Mouse (Mus musculus) midbrain, embryonic 12.5 days (tissue): ENCODE results near the gene Chd1l. TPM values are rescaled to one million over a fixed set of nuclear protein-coding genes. Genes with fewer than 3 reads are reported as not detected.

ENCODE experiments used
- ATAC-seq: fragments of 200-750 bp; cut with Nextera tagmentation; 2 replicates; pipeline ENCODE4 v1.8.0; 2017; ENCODE audit warnings: low read depth, moderate TSS enrichment, moderate library complexity; ENCODE audit not compliant: low FRiP score
- H3K27ac ChIP-seq: fragments of 300-500 bp; sonication (generic); replicated peaks from 2 replicates; pipeline ENCODE4 v1.5.1; 2016; ENCODE audit warnings: mild to moderate bottlenecking
- H3K27me3 ChIP-seq: fragments of 300-500 bp; sonication (generic); 2 replicates; pipeline ENCODE4 v1.6.1; 2016; ENCODE audit warnings: mild to moderate bottlenecking
- H3K36me3 ChIP-seq: fragments of 300-500 bp; sonication (generic); 2 replicates; pipeline ENCODE4 v1.6.1; 2016
- H3K4me1 ChIP-seq: fragments of 300-500 bp; sonication (generic); 2 replicates; pipeline ENCODE4 v1.6.1; 2016
- H3K4me2 ChIP-seq: fragments of 300-500 bp; sonication (generic); replicated peaks from 2 replicates; pipeline ENCODE4 v1.6.1; 2016; ENCODE audit warnings: mild to moderate bottlenecking, moderate library complexity
- H3K4me3 ChIP-seq: fragments of 300-500 bp; sonication (generic); 2 replicates; pipeline ENCODE4 v1.5.1; 2016; ENCODE audit warnings: mild to moderate bottlenecking
- H3K9ac ChIP-seq: fragments of 300-500 bp; sonication (generic); replicated peaks from 2 replicates; pipeline ENCODE4 v1.6.1; 2016; ENCODE audit warnings: mild to moderate bottlenecking, moderate library complexity
- H3K9me3 ChIP-seq: fragments of 300-500 bp; sonication (generic); 2 replicates; pipeline ENCODE4 v1.6.1; 2016; ENCODE audit warnings: mild to moderate bottlenecking
- WGBS: fragments of 180-500 bp; shearing (Covaris S2); methylation state at CpG from one replicate; pipeline ENCODE4 v1.1.7; 2016; 5-methylcytosine and 5-hydroxymethylcytosine counted together
- polyA plus RNA-seq: library from polyadenylated mRNA; unstranded; fragments of >200 nt; fragmentation: Nextera tagmentation; extraction: Ambion mirVana; gene quantifications from 2 replicates; pipeline ENCODE4 v1.2.1, GENCODE M21; 2016

The Chd1l gene
- 14.9 and 16.4 TPM in 2 replicates for polyA plus RNA-seq

DNA sequence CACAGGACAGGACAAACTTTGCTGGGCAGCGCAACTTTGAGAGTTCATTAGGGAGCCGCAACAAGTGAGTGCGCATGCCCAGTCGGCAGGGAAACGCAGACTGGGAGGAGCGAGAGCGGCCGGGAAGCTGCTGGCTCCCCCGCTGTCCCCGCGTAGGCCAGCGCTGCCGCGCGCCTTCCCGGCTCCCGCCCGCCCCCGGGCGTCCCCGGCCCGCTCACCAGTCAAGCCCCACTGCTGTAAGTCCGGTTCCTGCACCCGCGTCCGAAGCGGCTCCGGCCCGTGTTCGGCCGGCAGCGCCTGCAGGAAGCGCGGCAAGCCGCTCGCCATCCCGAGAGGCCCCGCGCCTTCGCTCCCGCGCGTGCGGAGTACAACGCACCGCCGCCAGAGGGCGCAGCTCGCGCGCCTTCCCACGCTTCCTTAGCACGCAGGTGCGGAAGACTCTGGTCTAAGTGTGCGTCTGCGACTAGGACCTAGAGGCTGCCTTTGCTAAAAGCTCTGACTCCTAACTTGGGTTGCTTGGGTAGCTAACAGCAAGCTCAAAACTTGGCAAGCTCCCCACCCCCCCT is at the start of gene Chd1l:
Gene Chd1l, minus strand, starts transcription at position 359 of the 566 bp plus-strand sequence.
- Histone ChIP-seq H3K4me3 (peak within 1 kb of the TSS; percentile 87), H3K9me3 (no peaks in the 10 kb centered on the region), H3K36me3 (no peaks in the 10 kb centered on the region), H3K4me1 (peaks cover 5% of the 10 kb centered on the region; the same call in 1 of the 2 replicates), H3K27me3 (0 out of 2 replicates have a peak, but pooled peaks cover 7% of the 10 kb centered on the region), H3K4me2 (peak within 1 kb of the TSS; percentile 67), H3K9ac (peak within 1 kb of the TSS; percentile 87), H3K27ac (peak within 1 kb of the TSS; percentile 91)
- WGBS: under 1% methylated on average over 56 of the region's 56 CpGs
- ATAC-seq: peak; percentile 93

- H3K36me3 ChIP-seq: peaks cover 11% of the 10 kb centered on the region
- no peak overlapping the region for H3K9ac ChIP-seq
- ATAC-seq: no peak
- no peaks in the 10 kb centered on the region for H3K9me3 ChIP-seq
- 93% methylated on average over 7 of the region's 7 CpGs for WGBS
- no peak overlapping the region for H3K4me3 ChIP-seq
- H3K27ac ChIP-seq: no peak overlapping the region
- H3K4me1 ChIP-seq: peaks cover 14% of the 10 kb centered on the region
- no peak overlapping the region for H3K4me2 ChIP-seq
- peaks cover 8% of the 10 kb centered on the region; the same call in 1 of the 2 replicates for H3K27me3 ChIP-seq
These were observed 49.7 kb upstream of the Chd1l start for GRCm38 (mm10) chr3:97659746-97660145.

DNA sequence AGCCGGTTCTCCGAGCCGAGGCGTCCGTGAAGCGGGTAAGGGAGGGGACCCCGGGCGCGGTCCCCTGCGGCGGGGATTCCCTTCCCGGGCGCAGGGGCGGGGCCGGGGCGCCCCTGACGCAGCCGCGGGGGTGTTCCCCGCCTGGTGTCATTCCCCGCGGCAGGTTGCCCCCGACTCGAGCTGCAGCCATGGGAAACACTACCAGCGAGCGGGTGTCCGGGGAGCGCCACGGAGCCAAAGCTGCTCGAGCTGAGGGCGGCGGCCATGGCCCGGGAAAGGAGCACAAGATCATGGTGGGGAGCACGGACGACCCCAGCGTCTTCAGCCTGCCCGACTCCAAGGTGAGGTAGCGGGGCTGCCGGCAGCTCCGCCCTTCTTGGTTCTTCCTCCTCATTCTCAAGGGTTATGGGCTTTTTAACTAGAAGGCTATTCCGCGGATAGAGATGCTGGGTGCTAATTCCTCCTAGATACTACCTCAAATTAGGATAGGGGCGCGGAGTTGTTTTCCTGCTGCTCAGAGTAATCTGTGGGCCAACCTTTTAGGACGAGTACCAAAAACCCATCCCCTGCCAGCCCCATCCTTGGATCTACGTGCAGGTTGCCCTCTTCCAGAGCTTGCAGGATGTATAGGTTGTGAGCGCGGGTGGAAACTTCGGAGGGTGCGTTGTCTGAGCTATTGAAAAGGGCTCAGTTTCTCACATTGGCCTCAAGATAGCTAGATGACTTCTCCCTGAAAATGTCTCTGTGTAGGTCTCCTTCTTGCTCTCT is 48.6 kb upstream of the Chd1l start:
- ATAC-seq: no peak; the same call in 1 of the 2 replicates
- Histone ChIP-seq H3K9ac (peak overlapping the region; percentile 74), H3K4me3 (peak overlapping the region; percentile 89), H3K27me3 (peaks cover 8% of the 10 kb centered on the region), H3K4me1 (peaks cover 14% of the 10 kb centered on the region), H3K9me3 (no peaks in the 10 kb centered on the region), H3K27ac (peak overlapping the region; percentile 58; the same call in 1 of the 2 replicates), H3K36me3 (peaks cover 6% of the 10 kb centered on the region), H3K4me2 (peak overlapping the region; percentile 83)
- WGBS: 1% methylated on average over 50 of the region's 50 CpGs

GRCm38 (mm10) chr3:97657655-97658411 is 47.8 kb upstream of the Chd1l start, which contains the start of gene Prkab2:
Gene Prkab2 (plus strand): TSS chr3:97658193.
- H3K9me3 ChIP-seq: no peaks in the 10 kb centered on the region
- H3K4me1 ChIP-seq: peaks cover 14% of the 10 kb centered on the region
- peak; percentile 96 for ATAC-seq
- WGBS: 3% methylated on average over 50 of the region's 51 CpGs
- H3K36me3 ChIP-seq: peaks cover 6% of the 10 kb centered on the region
- peak within 1 kb of the TSS; percentile 83 for H3K4me2 ChIP-seq
- peak within 1 kb of the TSS; percentile 58; the same call in 1 of the 2 replicates for H3K27ac ChIP-seq
- peaks cover 8% of the 10 kb centered on the region for H3K27me3 ChIP-seq
- peak within 1 kb of the TSS; percentile 89 for H3K4me3 ChIP-seq
- peak within 1 kb of the TSS; percentile 74 for H3K9ac ChIP-seq

- Histone ChIP-seq H3K27me3 (peaks cover 8% of the 10 kb centered on the region), H3K9me3 (no peaks in the 10 kb centered on the region), H3K9ac (no peak overlapping the region), H3K4me1 (peaks cover 14% of the 10 kb centered on the region), H3K27ac (no peak overlapping the region), H3K36me3 (no peaks in the 10 kb centered on the region), H3K4me2 (no peak overlapping the region), H3K4me3 (no peak overlapping the region)
- ATAC-seq: no peak
- 80% methylated on average over 8 of the region's 8 CpGs for WGBS
These were observed 44.9 kb upstream of the Chd1l start for GRCm38 (mm10) chr3:97654901-97655300.

DNA sequence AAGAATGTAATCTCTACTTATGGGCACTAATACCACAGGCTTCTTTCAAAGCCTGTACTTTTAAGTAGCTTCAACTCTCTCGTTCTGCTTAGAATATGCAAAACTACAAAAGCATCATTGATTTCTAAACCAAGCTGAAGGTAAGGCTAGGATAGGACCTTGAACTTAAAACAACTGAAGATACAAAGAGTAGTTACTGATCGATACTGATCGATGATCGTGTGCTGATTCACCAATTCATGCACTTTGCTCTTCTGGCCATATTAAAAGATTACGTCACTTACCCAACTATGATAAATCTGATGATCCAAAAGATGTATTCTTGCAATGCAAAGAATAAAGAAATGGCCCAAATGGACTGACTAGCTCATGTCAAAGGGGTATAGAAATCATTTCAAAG is 43.8 kb upstream of the Chd1l start:
- H3K9me3 ChIP-seq: no peaks in the 10 kb centered on the region
- 96% methylated on average over 5 of the region's 5 CpGs for WGBS
- no peak overlapping the region for H3K27ac ChIP-seq
- peaks cover 6% of the 10 kb centered on the region for H3K4me1 ChIP-seq
- H3K9ac ChIP-seq: no peak overlapping the region
- ATAC-seq: no peak
- no peak overlapping the region for H3K4me3 ChIP-seq
- H3K36me3 ChIP-seq: no peaks in the 10 kb centered on the region
- H3K4me2 ChIP-seq: no peak overlapping the region
- peaks cover 8% of the 10 kb centered on the region for H3K27me3 ChIP-seq

- no peak for ATAC-seq
- Histone ChIP-seq H3K36me3 (no peaks in the 10 kb centered on the region), H3K4me3 (no peak overlapping the region), H3K27ac (no peak overlapping the region), H3K4me2 (no peak overlapping the region), H3K9ac (no peak overlapping the region), H3K9me3 (no peaks in the 10 kb centered on the region), H3K27me3 (peaks cover under 1% of the 10 kb centered on the region), H3K4me1 (no peaks in the 10 kb centered on the region)
- WGBS: 88% methylated on average over 10 of the region's 10 CpGs
These were observed 41.6 kb upstream of the Chd1l start for GRCm38 (mm10) chr3:97651604-97652003.

- Histone ChIP-seq H3K36me3 (no peaks in the 10 kb centered on the region), H3K9me3 (no peaks in the 10 kb centered on the region), H3K4me3 (no peak overlapping the region), H3K4me1 (no peaks in the 10 kb centered on the region), H3K9ac (no peak overlapping the region), H3K27me3 (no peaks in the 10 kb centered on the region; the same call in 1 of the 2 replicates), H3K27ac (no peak overlapping the region), H3K4me2 (no peak overlapping the region)
- WGBS: 87% methylated on average over 6 of the region's 6 CpGs
- ATAC-seq: no peak
These were observed 39.5 kb upstream of the Chd1l start for GRCm38 (mm10) chr3:97649469-97649868.

DNA sequence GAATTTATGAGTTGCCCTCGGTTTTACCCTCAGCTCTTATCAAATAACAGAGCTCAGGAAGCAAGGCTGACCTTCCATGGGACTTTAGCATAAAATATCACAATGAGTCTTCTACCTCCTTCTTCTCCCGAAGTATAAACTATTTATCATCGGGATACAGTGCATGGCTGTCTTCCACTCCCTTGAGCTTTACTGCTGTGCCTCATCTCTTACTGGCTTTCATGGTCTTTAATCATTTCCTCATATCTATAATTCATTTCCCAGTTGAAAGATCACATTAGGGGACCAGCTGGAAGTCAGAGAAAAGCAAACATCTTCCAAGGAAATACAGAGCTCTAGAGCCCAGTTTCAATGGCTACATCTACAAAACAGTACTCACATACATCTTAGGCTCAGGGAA is 39.0 kb upstream of the Chd1l start:
- H3K9ac ChIP-seq: no peak overlapping the region
- WGBS: 79% methylated on average over 3 of the region's 3 CpGs
- no peaks in the 10 kb centered on the region for H3K9me3 ChIP-seq
- no peaks in the 10 kb centered on the region for H3K4me1 ChIP-seq
- no peaks in the 10 kb centered on the region for H3K27me3 ChIP-seq
- no peak overlapping the region for H3K27ac ChIP-seq
- H3K36me3 ChIP-seq: no peaks in the 10 kb centered on the region
- ATAC-seq: no peak
- no peak overlapping the region for H3K4me3 ChIP-seq
- H3K4me2 ChIP-seq: no peak overlapping the region

- H3K4me2 ChIP-seq: no peak overlapping the region
- no peak overlapping the region for H3K4me3 ChIP-seq
- no peaks in the 10 kb centered on the region for H3K27me3 ChIP-seq
- H3K9ac ChIP-seq: no peak overlapping the region
- no peak overlapping the region for H3K27ac ChIP-seq
- no peaks in the 10 kb centered on the region for H3K36me3 ChIP-seq
- no peaks in the 10 kb centered on the region for H3K9me3 ChIP-seq
- no peak for ATAC-seq
- WGBS: 58% methylated on average over 1 of the region's 1 CpGs
- H3K4me1 ChIP-seq: no peaks in the 10 kb centered on the region
These were observed 38.5 kb upstream of the Chd1l start for GRCm38 (mm10) chr3:97648518-97648917.

DNA sequence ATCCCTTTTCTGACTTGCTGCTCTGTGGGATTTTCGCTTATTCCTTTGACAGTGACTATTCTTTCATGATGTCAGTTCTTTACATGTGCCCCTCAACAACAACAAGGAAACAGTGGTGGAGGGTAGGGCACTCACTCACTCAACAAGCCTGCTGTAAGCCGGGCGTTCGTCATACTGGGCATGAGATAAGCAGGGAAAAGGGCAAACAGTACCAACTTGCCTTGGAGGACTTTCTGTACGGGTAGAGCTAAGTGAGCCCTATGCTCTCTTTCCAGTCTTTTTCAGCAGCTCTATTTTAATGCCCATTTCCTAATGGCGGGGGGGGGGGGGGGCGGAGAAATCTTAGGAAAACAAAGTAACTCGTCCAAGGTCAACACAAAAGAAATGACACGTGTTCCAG is 32.0 kb upstream of the Chd1l start:
- H3K27me3 ChIP-seq: no peaks in the 10 kb centered on the region
- H3K4me3 ChIP-seq: no peak overlapping the region
- no peak overlapping the region for H3K27ac ChIP-seq
- no peak for ATAC-seq
- no peaks in the 10 kb centered on the region for H3K36me3 ChIP-seq
- no peak overlapping the region for H3K9ac ChIP-seq
- H3K4me1 ChIP-seq: no peaks in the 10 kb centered on the region
- H3K4me2 ChIP-seq: no peak overlapping the region
- no peaks in the 10 kb centered on the region for H3K9me3 ChIP-seq
- 88% methylated on average over 9 of the region's 9 CpGs for WGBS

- 91% methylated on average over 4 of the region's 4 CpGs for WGBS
- H3K9ac ChIP-seq: no peak overlapping the region
- H3K4me2 ChIP-seq: no peak overlapping the region
- no peaks in the 10 kb centered on the region for H3K9me3 ChIP-seq
- H3K4me1 ChIP-seq: no peaks in the 10 kb centered on the region
- H3K27ac ChIP-seq: no peak overlapping the region
- H3K36me3 ChIP-seq: no peaks in the 10 kb centered on the region
- ATAC-seq: no peak
- no peak overlapping the region for H3K4me3 ChIP-seq
- H3K27me3 ChIP-seq: no peaks in the 10 kb centered on the region
These were observed 31.4 kb upstream of the Chd1l start for GRCm38 (mm10) chr3:97641396-97641795.
